Mouse (Mus musculus) left cerebral cortex, postnatal 4 days (tissue): Measurements from ENCODE around the gene Ip6k3. TPM values are rescaled to one million over a fixed set of nuclear protein-coding genes. Genes with fewer than 3 reads are reported as not detected.

Experiments used
- DNase-seq: peaks from one replicate; pipeline ENCODE4 v3.0.0-alpha.2; 2022
- intact Hi-C: fragments of 180-260 bp; cut with DNase I; formaldehyde crosslinking; loops from one replicate; pipeline ENCODE4 v1.15.1; 2025
- total RNA-seq, 2 experiments: library from RNA; stranded (reverse); gene quantifications; 2 replicates each; pipeline ENCODE4 v1.2.3; 2021

Ip6k3 gene
- not detected for total RNA-seq

DNA sequence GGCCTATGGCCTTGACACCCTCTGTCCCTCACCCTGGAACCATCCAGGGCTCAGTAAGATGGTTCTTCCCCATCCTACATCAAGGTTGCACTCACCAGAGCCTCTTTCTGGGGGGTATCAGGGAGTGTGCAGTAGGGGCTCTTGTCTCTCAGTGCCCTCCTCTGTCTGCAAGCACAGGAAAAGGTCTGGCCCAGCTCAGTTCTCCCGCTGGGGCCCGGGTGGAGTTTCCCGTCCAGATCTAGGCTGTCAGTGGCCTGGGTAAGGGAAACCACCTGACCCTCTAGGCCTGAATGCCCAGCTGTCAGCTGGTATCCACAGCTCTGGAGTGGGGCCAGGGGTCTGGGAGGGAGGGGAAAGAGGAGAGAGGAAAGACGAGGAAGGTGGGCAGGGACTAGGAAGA, at the start of gene Ip6k3:
Gene Ip6k3 (minus strand): TSS at position 251 of the 400 bp plus-strand sequence.
- intact Hi-C loops, result no loop called here
- peak; percentile 77 for DNase-seq

DNA sequence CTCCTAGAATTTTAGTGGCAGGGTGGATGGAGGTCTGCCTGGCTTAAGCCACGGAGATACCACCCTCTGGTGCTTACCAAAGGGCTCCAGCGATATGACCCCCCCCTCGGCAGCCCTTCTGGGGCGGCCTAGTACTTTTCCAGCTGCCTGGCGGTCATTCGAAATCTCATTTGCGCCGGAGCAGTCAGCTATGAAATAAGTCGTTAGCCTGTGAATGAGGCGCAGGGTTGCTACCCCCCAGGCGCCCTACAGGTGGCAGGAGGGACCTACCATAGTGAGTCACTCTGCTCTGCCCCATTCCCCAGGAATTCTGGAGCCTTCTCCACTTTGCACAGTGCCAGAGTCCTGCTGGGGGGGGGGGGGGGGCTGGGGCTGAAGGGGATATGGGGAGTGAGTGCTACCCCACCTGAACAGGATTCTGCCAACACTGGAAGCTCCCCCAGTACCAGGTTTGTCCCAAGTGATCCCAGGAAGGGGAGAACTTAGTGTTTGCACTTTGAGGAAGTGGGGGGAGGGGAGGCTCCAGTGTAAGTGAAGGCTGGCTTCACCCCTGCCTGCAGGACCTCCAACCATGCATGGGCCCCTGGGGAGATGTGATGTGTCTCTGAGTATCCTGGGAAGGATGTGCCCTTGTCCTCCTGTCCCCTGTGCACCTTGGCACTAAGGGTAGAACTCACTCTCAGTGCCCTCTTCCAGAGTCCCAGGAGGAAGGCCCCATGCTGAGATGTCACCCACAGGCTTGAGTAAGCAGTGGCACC, 45.4 kb upstream of the Ip6k3 start:
- DNase-seq, result peak; percentile 82
- intact Hi-C loops, result loop anchor here (5.0 kb wide), 1 partner anchor 34 kb away; no protein-coding TSS in a partner anchor

DNA sequence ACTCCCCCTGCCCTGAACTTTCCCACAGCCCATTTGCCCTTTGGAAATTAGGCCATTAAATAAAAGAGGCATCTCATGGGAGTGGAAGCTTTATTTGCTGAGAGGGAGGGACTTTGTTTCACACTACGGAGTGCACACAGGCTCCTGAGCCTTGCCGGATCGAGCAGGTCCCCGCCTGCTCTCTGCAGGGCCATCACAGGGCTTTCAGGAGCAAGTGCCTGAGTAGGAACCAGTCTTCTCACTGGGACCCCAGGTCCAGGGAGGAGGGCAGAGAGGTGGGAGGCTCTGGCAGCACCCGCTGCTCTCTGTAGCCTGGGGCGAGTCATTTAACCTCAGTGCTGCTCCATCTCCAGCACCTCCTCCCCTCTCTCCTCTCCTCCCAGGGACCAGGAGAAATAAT, 44.4 kb upstream of the Ip6k3 start:
- intact Hi-C loops, result loop anchor here (5.0 kb wide), 1 partner anchor 35 kb away; no protein-coding TSS in a partner anchor
- no peak for DNase-seq

DNA sequence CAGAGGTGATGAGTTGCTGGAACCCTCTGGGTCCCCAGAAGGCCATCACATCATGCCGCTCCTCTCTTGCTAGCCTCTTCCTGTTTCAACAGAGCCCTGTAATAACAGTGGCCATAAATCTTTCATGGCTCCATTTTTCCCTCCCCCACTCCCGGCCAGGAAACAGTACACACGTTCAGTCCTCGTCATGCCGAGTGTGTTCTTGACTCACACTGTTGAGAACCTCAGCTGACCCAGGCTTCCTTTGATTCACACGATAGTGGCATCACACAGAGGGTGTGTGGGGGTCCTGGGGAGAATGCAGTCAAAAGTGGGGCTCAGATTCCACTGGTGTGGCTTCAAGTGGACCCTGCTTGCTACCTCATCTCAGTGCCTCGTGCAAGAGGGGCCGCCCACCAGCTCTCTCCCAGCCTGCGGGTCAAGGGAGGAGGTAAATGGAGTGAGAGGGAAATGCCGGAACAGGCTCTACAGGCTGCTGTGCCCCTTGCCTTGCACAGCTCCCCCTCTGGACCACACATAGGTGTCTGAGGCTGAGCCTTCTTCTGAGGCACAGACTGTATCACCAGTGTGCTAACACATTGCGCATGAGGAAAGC, 39.6 kb upstream of the Ip6k3 start:
- DNase-seq, result no peak
- intact Hi-C loops, result no loop called here

DNA sequence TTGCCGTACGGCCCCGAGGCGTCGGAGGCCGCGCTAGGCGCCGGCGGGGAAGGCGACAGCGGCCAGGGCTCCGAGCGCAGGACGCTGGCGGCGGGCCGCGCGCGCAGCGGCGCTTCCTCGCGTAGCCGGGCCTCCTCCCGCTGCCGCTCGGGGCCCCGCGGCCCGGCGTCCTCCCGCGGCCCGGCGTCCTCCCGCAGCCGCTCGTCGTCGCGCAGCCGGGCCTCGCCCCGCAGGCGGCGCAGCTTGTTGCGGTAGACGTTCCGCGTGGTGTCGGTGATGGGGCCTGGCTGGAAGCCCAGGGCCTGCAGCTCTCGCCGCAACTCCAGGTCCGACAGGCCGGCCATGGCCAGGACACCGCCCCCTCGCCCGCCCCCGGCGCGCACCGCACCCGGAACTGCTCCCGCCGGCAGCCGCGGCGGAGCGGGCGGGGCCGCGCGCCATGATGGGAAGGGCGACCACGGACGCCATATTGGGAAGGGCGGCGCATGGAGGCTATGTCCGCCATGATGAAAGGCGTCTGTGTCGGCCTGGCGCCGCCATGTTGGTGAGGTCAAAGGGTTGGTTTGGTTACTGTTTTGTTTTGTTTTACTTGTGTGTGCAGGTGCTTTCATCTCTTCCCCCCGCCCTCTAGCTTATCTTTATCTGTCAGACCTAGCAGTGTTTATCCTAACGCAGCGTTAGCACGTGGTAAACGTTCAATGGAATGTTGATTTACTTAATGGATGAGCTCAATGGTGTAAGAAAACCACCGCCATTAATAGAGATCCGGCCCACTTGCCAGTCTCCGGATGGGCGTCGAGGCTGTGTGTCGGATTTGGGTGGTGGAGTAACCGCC, 36.7 kb upstream of the Ip6k3 start, which contains the start of gene Lemd2:
Gene Lemd2 (minus strand): TSS at position 395 of the 835 bp plus-strand sequence.
- intact Hi-C loops, result no loop called here
- DNase-seq, result peak; percentile 96

DNA sequence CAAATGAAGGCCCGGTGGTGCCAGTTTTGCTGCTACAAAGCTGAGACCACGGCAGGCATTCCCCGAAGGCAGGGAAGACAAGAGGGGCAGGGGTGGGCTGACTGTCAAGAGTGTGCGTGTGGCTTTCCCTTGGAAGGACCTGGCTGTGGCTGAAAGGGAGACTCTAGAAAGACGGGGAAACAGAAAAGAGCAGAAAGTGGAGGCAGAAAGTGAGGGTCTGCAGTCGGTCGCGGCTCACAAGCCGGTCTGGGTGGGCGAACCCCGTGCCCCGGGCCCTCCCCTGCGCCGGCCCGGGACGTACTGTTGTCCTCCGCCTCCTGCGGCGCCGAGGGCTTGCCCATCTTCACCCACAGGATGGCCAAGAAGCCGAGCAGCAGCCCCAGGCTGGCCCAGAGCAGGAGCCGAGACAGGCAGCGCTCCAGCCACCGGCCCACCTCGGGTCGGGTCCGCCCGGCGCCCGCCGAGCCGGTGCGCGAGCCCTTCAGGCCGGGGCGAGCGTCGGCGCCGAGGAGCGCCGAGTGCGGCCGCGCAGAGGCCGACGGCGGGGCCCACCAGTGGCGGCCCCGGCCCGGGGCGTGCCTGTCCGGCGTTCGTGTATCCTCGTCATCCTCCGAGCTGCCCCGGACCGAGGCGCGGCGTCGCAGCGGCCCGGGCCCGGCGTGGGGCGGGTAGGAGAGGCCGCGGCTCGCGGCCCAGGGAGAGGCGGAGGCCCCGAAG, 35.9 kb upstream of the Ip6k3 start:
- intact Hi-C loops, result no loop called here
- no peak for DNase-seq

DNA sequence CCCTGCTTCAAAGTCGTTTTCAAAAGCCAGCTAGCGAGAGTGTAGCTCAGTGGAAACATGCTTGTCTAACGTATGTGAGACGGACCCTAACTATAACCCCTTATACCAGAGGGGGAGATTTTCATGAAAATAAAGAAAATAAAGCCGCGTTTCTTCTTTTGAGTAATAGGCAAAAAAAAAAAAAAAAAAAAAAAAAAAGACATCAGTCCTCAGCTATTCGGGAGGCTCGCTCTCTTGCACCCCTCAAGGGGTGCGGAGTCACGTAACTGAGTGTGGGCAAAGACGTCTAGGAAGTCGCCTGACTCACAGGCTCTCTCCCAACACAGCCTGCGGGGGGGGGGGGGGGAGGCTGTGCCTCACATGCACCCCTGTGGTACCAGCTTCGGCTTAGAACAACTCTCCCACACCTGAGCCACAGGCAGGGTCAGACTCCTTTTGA, 35.3 kb upstream of the Ip6k3 start:
- DNase-seq, result no peak
- intact Hi-C loops, result no loop called here

DNA sequence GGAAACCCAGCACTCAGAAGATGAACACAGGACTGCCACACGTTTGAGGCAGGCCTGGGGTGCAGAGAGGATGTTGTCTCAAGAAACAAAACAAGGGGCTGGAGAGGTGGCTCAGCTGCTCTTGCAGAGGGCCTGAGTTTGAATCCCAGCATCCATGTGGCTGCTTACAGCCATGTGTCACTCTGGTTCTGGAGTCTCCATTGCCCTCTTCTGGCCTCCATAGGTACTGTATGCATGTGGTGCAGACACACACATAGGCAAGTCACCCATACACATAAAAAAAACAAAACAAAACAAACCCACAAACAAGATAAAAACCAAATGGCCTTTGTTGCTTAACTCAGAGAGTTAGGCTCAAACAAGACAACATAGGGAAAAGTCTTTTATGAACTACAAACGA, 34.4 kb upstream of the Ip6k3 start:
- intact Hi-C loops, result no loop called here

DNA sequence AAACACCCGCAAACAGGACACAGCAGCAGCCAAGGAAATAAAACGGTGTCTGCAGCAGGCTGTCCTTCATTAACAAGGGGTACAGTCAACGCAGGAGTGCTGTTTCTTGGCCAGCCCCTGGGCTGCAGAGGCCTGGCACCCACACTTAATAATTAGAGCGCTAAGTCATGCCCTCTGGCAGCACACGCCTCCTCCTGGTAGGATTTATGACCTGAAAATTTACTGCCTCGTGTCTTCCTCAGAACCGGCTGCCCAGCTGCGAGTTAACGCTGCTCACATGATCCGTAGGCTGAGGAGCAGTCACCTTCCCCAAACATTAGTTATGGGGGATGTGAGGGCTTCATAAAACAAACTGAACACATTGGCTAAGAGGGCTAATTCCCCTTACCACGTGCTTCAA, 33.2 kb upstream of the Ip6k3 start:
- intact Hi-C loops, result no loop called here
- DNase-seq, result no peak

More for the DNA sequence above, 34.4 kb upstream of the Ip6k3 start:
- no peak for DNase-seq

DNA sequence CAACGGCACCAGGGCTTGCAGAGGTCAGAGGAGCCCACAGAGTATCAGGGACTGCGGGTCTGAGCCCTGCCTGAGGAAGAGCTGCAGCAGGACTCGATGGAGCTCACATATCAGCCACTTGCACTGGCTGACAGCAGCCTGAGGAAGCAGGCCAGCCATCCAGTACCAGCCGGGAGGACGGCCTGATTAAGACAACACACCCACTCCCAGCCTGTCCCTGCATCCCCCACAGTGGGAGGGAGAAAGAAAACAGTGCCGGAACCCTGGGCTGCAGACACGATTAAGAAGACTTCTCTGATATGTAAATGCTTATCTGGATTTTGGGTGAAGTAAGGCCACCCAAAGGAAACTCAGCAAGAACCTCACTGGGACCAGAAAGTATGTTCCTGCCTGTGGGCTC, 32.3 kb upstream of the Ip6k3 start:
- intact Hi-C loops, result no loop called here
- no peak for DNase-seq

DNA sequence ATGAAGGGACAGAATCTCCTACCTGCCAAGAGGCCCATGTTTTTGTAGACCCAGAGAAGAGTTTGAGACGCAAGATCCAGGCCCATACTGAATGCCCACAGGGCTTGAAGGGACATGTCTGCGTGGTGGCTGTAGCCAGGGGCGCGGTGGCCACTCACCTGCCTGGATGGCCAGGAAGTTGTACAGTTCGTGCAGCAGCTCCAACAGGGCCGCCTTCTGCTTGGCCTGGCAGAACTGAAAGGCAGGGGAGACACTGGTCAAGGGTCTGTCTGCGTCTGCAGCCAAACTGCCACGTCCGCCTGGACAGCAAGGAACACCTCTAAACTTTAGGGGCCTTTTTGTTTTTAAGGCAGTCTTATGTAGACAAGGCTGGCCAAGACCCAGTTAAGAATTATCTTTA, 31.6 kb upstream of the Ip6k3 start:
- intact Hi-C loops, result no loop called here
- no peak for DNase-seq

DNA sequence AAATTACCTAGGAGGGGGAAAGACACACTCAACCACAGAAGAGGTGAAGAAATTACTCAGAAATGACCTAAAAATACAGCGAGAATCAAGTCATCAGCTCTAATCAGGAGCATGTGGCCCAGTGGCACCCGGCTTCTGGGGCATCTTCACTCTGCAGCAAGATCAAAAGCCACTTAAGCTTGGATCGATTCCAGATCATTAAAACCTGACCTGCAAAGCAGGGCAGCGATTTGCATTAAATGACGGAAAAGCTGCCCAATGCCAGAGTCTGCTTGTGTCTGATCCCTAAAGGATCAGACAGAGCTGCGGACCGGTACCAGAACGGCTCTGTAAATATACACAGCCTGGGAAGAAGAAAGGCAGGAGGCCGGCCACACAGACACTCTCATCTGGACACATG, 28.6 kb upstream of the Ip6k3 start:
- intact Hi-C loops, result no loop called here
- no peak for DNase-seq

DNA sequence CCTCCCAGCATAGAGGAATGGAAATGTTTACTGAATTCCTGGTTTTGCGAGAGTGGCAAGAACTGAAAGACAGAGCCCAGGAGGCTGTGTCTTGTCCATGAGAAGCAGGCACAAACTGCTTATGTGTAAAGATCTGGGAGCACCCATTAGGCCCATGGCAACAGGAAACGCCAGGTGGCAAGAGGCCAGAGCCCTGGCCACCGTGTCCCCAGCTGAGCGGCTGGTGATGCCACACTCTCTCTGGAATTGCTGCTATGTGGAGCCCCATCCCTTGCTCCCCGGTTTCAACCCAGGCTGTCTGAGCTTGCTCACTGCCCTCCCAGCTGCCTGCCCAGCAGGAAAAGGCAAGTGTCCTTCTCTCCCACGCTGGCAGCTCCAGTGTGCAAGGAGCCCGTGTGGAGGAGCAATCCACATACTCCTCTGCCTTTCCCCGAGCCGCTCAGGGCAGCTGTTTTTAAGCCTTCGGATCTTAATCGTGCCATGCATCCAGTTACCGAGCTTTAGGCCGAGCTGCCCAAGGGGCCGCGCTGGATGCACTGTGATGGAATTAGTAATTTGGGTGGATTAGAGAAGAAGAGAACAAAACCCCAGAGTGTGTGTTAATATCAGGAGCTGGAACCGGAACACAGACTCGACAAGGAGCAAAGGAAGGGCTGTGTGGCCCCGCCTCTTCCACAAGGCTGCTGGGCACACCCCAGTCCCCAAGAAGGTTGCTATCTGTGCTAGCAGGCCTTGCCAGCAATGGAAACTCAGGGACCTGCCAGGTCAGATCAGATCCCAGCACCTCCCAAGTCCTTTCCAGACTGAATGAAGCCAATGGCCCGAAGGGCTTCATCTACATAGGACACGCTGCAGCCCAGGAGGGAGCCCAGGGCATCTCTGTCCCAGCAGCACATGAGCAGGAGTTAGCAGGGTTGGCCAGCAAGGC, 26.9 kb upstream of the Ip6k3 start:
- intact Hi-C loops, result no loop called here
- DNase-seq, result no peak

DNA sequence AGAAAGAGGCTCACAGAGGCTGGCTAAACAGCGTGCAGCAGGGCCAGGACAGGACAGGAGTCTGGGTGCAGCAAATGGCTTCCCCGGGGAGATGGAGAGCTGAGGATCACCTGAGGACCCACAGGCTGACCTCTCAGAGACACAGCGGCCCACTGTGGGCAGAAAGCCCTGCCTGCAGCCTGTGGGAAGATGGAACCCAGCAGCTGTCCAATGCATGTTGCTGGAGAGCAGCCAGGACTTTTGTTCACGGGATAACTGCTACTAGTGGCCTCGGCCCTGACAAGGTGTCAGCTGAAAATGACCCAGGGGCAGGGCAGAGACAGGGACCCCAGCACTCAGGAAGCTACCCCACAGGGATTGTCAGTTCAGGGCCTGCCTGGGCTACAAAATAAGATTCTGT, 24.2 kb upstream of the Ip6k3 start:
- intact Hi-C loops, result no loop called here
- no peak for DNase-seq

DNA sequence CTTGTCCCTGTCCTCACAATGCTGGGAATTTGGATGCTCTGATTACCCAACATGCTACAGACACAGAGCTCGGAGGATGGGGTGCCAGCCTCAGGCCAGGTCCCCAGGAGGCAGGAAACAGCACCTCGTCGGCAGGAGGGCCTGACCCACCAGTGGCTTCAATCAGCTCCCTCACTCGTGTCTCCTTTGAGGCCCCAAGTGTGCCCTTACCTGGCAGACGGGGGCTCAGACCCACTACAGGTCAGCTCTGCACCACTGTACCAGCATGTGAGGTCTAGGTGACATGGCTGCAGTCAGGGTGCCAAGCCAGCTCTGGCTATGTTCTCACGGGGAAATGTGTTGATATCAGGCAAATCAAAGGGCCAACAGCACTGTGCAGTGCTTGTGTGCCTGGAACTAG, 23.6 kb upstream of the Ip6k3 start:
- intact Hi-C loops, result no loop called here
- no peak for DNase-seq

DNA sequence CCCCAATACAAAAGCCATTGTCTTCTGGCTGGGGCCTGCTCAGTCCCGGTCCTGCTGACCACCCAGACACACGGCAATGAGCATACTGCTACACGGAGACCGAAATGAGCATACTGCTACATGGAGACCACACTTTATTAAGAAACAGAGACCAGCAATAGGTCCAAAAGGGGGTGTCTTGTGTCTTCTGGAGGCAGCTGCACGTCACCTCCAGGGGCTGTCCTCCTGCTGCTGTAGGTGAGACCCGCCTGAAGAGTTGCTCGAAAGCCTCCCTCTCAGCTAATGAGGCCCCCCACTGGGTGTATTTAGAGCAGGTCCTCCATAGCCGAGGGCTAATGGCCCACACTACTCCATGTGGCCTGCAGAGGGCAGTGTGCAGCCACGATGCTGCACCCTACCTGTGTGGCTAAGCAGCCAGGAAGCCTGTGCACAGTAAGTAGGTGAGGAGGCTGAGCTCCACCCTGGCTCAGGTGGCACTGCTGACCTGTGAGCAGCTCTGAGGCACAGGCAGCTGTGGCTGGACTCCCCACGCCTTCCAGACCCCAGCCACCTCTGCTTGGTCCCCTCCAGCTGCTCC, 22.1 kb upstream of the Ip6k3 start:
- intact Hi-C loops, result no loop called here
- peak; percentile 78 for DNase-seq

DNA sequence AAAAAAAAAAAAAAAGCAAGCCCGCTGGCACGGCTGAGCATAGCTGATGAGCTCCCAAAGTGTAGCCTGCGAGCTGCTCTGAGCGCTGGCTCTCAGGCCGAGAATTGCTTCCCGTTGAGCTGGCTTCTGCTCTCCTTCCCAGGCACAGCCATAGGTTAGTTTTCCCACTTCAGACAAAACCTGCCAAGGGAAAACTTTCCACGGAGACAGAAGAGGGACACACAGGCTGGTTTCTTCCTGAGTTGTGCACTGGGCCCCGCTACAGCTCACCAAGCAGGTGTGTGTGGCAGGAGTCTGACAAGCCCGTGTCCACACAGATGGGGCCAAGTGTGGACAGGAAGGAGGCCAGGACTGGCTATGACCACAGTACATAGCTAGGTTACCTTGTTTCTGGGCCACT, 21.3 kb upstream of the Ip6k3 start:
- DNase-seq, result no peak
- intact Hi-C loops, result no loop called here

DNA sequence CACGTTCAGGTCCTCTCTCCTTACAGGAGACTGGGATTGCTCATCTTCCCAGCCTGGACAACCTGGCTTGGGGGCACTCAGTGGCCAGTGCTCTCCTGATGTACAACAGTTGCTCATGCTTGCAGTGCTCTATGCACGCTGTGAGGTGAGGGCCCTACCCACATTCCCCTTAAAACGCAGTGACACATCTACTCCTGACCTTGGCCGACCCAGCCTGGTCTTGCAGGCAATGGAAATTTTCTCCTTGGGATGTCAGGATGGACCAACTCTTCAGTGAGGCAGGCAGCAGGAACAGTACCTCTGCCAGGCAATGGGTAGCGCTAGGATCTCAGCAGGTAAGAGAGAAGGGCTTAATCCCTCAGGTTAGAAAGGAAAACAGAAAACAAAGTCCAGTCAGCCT, 19.5 kb upstream of the Ip6k3 start:
- DNase-seq, result no peak

DNA sequence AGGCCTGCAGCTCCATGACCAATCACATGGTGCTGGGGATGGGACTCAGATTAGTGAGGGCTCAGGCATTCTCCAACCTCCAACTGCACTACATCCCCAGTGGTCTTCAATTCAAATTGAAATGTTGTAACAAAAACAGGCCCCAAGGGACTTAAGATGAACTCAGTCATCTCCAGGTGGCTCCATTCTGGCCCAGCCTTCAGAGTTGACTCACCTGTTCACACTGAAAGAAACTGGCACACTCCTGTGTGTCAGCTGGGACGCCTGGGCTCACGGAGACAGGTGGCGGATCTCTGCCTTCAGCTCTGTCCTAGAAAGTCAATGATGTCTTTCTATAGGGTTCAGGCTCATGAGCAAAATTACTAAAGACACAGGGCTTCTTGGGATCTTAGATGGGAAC, 18.5 kb upstream of the Ip6k3 start:
- no peak for DNase-seq
- intact Hi-C loops, result no loop called here

More for the DNA sequence above, 19.5 kb upstream of the Ip6k3 start:
- intact Hi-C loops, result no loop called here
